Mouse (Mus musculus): ENCODE measurements at regions not wholly inside any gene's neighbourhood (a gene's known extent, or its start where the extent isn't known, plus 50 kb on each side); places are given as distances from the start of the nearest gene placed in this dataset.

- peak; percentile 80 for DNase-seq (ENCODE audit: low read depth, low spot score)
These were observed 169.4 kb downstream of the Arrdc4 start for GRCm38 (mm10) chr7:68579666-68580065.

GRCm38 (mm10) chr7:68579216-68579615 lies 169.8 kb downstream of the Arrdc4 start:
- DNase-seq (ENCODE audit: low read depth, low spot score): no peak

- DNase-seq (ENCODE audit: low read depth, low spot score): no peak
These were observed 177.7 kb downstream of the Arrdc4 start for GRCm38 (mm10) chr7:68571315-68571714.

GRCm38 (mm10) chr7:68568127-68568510 lies 180.9 kb downstream of the Arrdc4 start:
- no peak for DNase-seq (ENCODE audit: low read depth, low spot score)

- no peak for DNase-seq (ENCODE audit: low read depth, low spot score)
These were observed 181.5 kb downstream of the Arrdc4 start for GRCm38 (mm10) chr7:68567452-68568126.

- no peak for DNase-seq (ENCODE audit: low read depth, low spot score)
These were observed 189.3 kb downstream of the Arrdc4 start for GRCm38 (mm10) chr7:68559440-68560343.

GRCm38 (mm10) chr7:68550330-68550729 lies 198.7 kb downstream of the Arrdc4 start:
- DNase-seq (ENCODE audit: low read depth, low spot score): no peak

- peak; percentile 3 for DNase-seq (ENCODE audit: low read depth, low spot score)
These were observed 200.9 kb downstream of the Arrdc4 start for GRCm38 (mm10) chr7:68548176-68548575.

GRCm38 (mm10) chr7:68544136-68544535 lies 204.9 kb downstream of the Arrdc4 start:
- no peak for DNase-seq (ENCODE audit: low read depth, low spot score)

- no peak for DNase-seq (ENCODE audit: low read depth, low spot score)
These were observed 235.5 kb downstream of the Fam169b start for GRCm38 (mm10) chr7:68509096-68509495.

- no peak for DNase-seq (ENCODE audit: low read depth, low spot score)
These were observed 217.6 kb downstream of the Fam169b start for GRCm38 (mm10) chr7:68491143-68491810.

- DNase-seq (ENCODE audit: low read depth, low spot score): no peak
These were observed 213.0 kb downstream of the Fam169b start for GRCm38 (mm10) chr7:68486676-68487075.

- DNase-seq (ENCODE audit: low read depth, low spot score): no peak
These were observed 208.9 kb downstream of the Fam169b start for GRCm38 (mm10) chr7:68482553-68482952.

- DNase-seq (ENCODE audit: low read depth, low spot score): peak; percentile 36
These were observed 207.1 kb downstream of the Fam169b start for GRCm38 (mm10) chr7:68480770-68481169.

GRCm38 (mm10) chr7:68480336-68480735 lies 206.7 kb downstream of the Fam169b start:
- no peak for DNase-seq (ENCODE audit: low read depth, low spot score)

- DNase-seq (ENCODE audit: low read depth, low spot score): peak; percentile 2
These were observed 204.4 kb downstream of the Fam169b start for GRCm38 (mm10) chr7:68478044-68478443.

GRCm38 (mm10) chr7:68472800-68473199 lies 199.2 kb downstream of the Fam169b start:
- no peak for DNase-seq (ENCODE audit: low read depth, low spot score)

GRCm38 (mm10) chr7:68470983-68471382 lies 197.3 kb downstream of the Fam169b start:
- DNase-seq (ENCODE audit: low read depth, low spot score): no peak

- no peak for DNase-seq (ENCODE audit: low read depth, low spot score)
These were observed 194.9 kb downstream of the Fam169b start for GRCm38 (mm10) chr7:68468574-68468973.

GRCm38 (mm10) chr7:68457842-68458241 lies 184.2 kb downstream of the Fam169b start:
- DNase-seq (ENCODE audit: low read depth, low spot score): no peak

GRCm38 (mm10) chr7:68455451-68455850 lies 181.8 kb downstream of the Fam169b start:
- no peak for DNase-seq (ENCODE audit: low read depth, low spot score)

- no peak for DNase-seq (ENCODE audit: low read depth, low spot score)
These were observed 179.5 kb downstream of the Fam169b start for GRCm38 (mm10) chr7:68453028-68453692.
